Mouse (Mus musculus) inflammation-experienced regulatory T-cells, adult 6 months (primary cell): ENCODE data around the gene Bcas1. TPM values are rescaled to one million over a fixed set of nuclear protein-coding genes. Genes with fewer than 3 reads are reported as not detected.
A peak's percentile ranks its signal among the peaks of the same experiment; 100 is the strongest.

Experiments
- ATAC-seq: one replicate; pipeline ENCODE4 v1.8.0; 2017
- polyA plus RNA-seq, 3 experiments: library from polyadenylated mRNA; unstranded; fragments of 100-300 nt; shearing (Covaris generic); gene quantifications; one replicate each; pipeline ENCODE4 v1.2.1; 2017

Gene Bcas1
- polyA plus RNA-seq, 3 experiments from 2014 or later, result 2.5 to 4.5 (median 3.6) TPM

DNA sequence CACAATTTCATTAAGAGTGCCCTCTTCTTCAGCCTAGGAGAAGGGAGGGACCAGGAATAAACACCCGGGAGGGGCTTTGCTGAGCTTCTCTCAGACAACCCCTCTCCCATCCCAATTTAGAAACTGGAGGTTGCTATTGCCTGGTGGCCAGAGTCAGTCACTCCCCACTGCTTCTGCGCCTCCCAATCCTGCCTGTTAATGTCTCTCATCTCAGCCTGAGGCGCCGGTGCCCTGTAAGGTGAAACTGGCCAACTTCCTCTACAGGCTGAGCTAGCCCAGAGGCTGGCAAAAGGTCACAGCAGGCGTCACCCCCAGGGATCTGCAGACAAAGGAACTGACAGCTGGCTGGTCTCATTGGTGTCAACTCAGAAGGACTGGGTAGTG, 82.2 kb downstream of the Bcas1 start:
- no peak for ATAC-seq

DNA sequence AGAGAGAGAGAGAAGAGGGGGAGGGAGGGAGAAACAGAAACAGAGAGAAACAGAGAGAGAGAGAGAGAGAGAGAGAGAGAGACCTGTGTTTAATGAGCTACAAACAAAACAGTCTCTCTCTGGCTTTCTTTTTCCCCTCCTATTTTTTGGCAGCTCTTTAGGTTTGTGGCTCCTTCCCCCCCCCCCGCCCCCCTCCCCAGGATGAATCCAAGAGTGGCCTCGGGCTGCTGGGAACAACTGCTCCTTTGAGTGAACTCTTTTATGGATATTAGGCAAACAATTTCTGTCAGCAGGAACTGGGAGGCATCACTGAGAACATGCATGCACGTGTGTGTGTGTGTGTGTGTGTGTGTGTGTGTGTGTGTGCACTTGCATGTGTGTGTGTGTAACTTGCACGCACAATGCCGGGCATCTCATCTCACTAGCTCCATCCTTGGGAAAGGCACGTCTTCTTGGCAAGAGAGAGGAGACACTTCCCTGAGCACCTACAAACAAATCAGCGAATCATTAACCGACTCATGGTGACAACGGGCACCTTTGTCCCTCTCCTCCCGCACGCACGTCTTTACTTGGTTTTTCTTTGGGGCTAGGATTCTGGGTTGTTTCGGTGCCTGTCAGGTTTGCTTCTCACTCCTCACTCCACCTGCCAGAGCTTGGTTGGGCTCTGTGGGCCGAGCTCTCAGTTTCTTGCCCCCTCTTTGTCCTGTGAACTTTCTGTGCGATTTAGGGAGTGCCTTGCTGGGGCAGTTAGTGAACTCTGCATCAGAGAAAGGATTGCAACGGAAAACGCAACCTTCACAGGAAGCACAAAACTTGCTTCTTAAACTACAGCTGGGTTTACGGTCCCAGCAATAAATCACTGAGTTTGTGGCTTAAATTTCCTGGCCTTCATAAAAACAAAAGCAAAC, 82.9 kb downstream of the Bcas1 start:
- no peak for ATAC-seq

DNA sequence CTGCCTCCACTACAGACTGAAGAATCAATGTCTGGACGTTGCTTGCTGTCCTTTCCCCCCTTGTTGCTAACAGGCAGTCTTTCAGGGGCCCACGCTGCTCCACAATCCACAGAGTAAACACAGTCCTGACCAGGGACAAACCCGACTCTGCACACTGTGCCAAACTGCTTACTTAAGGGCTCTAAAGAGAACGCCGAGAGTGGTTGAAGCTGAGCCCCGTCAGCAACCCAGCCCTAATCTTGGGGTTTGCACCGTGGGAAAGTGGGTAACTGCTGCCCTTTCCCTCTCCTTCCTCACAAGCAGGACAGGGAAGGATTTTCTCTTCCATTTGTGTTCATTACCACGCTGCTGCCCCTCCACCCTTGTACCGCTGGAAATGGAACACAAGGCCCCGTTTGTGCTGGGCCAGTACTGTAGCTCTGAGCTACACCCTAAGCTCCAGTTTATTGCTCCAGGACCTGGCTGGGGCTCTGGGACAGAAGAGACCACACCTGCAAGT, 83.8 kb downstream of the Bcas1 start:
- no peak for ATAC-seq

DNA sequence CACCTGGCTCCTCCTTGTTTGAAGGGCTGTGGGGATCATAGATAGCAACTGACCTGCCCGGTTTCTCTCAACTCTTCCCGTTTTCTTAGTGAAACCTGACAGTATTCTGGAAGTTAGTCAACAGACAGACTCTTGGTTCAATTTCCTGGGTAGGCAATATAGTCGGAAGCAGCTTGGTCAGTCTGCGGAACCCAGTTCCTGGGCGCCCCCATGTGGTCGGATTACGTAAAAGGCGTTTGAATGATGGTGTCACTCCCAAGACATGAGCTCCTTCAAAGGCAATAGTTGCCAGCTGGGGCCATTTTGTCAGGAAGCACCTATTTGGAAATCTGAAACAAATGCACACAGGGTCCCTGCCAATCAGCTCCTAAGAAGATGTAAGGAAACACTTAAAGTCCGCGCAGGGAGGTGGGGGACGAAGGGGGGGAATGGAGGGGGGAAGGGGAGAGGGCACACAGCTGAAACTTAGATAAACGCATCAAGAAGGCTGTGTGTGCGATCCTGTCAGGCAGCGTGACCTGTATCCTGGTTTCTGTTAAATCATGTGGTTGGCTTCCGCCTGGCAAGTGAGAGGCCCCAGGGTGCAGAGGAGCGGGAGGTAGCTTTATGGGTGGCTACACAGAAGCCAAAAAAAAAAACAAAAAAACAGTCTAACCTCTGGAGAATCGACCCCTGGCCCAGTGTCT, 84.4 kb downstream of the Bcas1 start:
- peak; percentile 19 for ATAC-seq

DNA sequence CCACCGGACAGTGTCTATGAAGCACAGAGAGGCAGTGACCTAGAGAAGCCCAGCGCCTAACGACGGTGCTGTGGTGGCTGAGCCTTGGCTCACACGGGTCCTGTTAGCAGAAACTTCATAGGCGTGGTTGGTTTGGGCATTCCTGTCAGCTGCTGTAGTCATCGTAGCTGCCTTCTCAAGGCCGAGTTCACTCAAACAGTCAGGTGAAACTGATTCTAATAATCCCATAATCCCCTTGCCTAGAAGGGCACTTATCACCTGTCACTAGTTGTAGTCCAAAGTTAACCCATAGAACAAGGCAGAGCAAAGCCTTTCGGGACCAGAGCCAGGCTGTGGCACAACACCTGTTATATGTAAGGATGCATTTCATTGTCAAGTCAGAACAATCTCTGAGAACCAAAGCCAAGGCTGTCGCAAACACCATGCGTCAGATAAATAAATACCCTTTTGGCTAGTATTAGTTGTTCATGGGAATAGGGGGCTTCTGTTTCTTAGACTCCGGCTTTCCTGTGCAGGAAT, 85.3 kb downstream of the Bcas1 start:
- ATAC-seq, result no peak

DNA sequence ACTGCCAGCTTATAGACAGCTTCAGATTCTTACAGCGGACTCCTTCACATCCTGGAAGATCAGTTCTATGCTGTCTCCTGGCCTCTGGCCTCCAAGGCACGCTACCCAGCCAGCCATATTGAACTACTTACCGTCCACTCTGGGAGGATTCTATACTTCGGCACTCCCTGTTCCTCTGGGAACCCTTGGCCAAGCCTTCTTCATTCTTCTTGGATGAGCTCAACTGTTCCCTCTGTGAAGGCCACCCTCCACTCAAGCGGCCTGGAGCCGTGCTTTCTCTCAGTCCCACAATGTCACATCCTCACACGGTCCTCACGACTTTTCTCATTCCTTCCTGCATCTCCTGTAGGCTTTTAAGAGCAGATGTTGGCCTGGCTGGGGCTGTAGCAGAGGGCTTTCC, 86.5 kb downstream of the Bcas1 start:
- ATAC-seq, result no peak

DNA sequence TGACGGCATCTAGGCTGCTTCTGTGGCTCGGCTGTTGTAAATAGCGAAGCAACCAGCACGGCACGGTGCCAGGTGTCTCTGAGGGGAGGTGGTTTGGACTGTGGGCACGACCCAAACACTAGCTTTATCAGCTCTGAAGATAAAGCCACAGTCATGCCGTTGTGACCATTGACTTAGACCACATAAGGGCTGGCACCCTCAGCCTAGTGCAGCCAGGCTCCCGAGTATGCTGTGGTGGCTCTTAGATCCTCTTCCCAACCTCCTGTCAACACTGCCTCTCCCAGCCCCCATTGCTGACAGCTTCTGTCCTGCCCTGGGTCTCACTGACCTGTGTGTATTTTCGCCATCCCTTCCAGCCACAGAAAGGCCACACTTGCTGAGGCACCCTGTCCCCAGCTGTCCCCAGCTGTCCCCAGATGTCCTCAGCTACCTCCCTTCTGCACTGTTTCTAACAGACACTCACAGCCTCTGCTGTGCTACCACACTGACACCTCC, 91.3 kb downstream of the Bcas1 start:
- ATAC-seq, result no peak

DNA sequence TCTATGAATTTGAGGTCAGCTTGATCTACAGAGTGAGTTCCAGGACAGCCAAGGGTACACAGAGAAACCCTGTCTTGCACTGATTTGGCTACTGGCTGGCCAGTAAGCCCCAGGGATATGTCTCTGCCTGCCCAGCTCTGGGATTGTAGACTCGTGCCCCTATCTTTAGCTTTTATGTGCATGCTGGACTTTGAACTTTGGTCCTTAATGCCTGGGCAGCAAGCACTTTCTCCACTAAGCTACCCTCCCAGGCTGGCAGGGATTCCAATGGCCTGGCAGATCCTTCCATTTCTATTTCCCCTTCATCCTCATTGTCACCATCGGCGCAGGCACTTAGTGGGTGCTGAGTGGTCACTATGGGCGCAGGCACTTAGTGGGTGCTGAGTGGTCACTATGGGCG, 92.5 kb downstream of the Bcas1 start:
- no peak for ATAC-seq

DNA sequence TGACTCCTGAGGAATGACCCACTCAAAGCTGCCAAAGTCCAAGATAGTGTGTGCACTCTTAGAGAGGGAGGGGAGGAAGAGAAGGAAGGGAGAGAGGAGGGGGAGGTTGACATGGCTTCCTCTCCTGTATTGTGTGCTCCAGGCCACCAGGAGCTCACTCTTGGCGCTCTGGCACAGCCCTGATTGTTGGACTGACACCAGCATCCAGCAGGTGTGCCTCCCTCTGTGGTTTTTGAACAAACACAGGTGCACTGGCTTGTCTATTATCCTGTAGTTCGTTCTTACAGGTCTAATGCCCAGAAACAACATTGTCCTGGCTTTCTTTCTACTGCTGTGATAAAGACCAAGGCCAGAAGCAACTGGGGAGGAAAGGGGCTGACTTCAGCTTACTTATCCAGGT, 95.8 kb downstream of the Bcas1 start:
- ATAC-seq, result no peak

DNA sequence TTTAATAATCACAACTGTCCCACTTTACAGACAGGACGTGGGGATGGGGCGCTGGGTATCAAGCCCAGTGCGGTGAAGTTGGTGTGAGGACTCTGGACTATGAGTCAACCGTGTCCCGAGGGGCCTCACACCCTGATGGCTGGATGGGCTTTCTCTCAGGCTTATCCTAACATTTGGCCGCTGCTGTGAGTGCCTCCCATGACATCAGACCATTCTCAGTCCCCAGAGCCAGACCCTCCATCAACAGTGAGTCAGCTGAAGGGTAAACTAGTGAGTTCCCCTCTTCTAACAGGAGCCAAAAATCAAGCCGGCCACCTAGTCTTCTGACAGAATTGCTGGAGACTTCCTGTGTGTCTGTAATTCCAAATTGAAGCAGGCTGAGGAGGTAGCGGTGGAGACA, 97.2 kb downstream of the Bcas1 start:
- ATAC-seq, result no peak

DNA sequence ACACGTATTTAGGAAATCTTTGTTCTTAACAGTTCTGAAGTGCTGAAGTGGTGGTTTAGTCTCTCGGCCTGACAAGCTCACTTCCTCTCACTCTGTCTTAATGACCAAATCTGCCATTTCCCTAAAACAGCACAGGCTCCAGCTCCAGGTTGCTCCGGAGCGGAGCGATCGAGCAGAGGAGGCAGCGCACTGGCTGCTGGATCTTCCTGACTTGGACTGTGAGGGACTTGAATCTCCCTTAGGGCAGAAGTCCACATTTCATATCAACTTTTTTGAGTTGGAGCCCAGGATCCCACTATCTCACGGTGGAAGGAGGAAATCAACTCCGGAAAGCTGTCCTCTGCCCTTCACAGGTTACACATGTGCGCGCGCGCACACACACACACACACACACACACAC, 97.7 kb downstream of the Bcas1 start:
- no peak for ATAC-seq

DNA sequence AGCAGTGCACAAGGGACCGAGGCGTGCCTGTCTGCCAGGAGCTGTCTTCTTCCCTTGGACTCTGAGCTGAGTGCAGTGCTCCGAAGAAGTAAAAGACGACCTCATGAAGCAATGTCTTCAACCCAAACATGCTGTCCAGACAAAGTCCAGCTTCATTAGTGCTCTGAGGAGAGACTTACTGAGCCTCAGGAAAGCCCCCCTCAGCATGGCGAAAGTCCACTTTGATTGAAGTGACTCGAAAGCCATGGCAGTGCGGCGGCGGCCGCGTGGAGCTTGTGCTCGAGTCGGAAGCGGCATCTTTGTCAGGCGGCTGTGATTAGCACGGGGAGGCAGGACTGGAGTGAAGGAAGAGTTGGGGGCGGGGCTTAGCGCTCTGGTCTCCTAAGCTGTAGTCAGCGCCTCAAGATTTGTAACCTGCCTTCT, 103.7 kb downstream of the Bcas1 start:
- ATAC-seq, result peak; percentile 20

DNA sequence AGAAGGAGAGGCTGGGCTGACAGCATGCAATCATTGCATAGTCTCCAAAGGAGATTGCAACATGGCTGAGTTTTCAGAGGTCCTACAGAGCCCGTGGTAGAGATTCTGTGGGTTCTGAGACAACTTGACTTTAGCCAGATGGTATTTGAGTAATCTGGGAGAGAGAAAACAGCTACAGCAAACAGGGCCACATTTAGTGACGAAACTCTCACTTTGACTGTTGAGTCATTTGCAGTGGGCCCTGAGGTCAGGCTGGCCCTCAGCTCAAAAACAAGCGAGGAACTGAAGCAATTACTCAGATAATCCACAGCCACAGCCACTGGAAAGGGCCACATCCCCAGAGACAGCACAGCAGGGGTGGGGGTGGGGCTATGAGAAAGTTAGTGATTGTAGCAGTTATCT, 105.6 kb downstream of the Bcas1 start:
- no peak for ATAC-seq

DNA sequence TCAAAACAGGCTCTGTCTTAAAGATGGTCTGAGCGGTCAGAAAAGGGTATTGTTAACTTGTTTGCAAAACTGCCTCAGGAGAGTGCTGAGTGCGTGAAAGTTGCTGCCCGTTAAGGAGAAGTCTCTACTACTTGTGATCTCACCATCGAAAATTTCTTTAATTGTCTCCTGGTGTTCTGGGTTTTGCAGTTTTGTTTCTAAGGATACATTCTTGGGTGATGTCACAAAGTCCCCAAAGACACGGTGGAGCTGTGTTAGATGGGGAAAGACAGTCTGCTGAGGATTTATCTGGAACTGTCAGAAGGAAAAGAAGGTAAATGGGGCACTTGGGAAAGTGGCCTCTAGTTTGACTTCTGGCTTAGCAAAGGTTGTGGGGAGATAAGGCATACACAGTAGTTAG, 106.1 kb downstream of the Bcas1 start:
- no peak for ATAC-seq

DNA sequence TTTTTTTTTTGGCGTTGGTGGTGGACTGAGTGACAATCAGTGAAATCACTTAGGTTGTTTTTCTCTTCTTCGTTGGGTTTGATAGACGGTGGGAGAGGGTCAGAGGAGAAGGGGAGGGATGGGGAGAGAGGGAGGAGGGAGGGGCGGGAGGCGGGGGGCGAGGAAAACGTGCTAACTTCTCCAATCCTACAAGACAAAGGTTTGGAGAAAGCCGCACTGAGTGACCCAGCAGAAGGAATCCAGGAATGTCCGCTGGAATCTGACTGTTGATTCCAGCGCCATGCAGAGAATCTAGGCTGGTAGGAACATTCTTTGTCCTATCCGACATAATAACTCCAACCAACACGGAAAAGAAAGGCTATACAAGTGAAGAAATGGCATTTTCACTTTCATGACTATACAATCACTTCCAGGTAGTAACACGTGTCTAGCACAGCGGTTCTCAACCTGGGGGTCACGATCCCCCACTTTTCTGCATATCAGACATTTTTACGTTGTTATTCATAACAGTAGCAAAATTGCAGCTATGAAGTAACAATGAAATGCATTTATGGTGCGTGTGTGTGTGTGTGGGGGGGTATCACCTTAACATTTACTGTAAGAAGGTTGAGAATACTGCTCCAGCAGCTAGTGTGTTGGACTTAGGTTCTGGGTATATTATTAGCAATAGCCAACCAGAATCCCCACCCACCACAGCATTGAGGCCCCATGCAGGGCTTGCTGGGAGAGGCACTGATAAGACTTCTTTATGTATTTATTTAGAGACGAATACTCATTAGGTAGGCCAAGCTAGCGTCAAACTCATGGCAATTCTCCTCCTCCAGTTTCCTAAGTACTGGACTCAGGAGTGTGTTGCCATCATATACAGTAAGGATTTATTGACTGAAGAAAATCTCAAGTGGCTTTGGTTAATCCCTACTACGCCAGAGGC, 107.8 kb downstream of the Bcas1 start:
- no peak for ATAC-seq

DNA sequence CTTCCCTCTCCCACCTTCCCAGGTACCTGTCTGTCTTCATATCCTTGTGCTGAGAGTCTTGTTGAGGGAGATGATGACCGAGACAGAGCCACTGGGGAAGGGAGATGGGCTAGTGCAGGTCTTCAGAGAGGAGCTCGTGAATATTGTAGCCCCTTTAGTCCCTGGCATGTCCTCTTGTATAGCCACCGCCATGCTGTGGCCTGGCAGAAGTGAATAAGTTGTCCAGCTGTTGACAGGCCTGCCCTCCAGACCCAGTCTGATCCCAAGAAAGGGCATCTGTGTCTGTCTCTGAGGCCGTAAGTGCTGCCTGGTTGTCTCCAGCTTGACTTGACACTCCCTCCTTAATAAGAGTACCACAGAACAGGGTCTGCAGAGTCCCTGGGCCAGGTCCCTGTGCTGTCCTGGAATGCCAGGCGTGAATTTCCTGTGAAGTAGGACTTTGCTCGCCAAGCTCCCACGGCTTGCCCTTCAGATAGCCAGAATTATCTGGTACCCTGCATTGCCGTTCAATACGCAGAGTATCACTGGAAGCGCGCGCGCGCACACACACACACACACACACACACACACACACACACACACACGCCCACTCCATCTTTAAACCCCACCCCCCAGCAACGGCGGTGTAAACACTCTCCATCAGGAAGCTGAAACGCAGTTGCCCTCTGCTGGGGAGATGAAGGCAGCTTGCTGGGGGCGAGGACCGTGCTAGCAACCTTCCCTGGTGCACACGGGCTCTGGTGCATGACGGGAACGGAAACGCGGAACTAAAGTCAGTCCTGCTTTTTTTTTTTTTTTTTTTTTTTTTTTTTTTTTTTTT, 108.7 kb downstream of the Bcas1 start:
- peak; percentile 100 for ATAC-seq

DNA sequence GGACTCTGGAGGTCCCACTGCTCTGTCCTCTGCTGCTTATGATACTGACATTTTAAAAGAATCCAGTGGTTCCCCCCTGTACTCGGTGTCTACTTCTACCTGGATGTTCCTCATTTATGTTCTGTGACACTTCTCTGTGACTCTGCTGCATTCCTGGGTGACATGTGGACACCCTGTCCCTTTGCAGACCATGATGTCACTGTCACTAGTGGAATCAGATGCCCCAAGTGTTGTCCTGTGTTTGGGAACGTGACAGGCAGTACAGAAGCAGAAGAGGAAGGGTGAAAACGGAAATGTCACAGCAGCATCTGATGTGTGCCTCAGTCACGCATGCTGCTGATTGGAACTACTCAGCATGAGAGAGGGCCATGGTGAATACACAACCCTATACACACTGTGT, 110.9 kb downstream of the Bcas1 start:
- ATAC-seq, result no peak

DNA sequence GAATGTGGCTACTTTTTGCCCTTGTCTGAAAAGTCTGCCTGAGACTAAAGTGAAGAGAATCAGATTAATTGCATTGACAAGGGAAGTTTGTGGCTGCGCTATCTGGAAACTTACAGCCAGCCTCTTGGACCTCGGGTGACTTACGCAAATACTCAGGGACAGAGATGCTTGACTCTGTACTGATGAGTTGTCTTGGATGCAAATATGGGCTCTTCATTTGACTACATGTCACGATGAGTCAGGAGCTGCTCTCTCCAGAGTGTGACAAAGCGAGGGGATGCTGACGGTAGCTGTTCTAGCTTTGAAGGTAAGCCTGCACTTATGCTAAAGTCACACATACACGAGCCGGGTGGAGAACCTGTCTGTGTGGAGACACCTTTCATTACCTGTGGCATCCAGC, 111.3 kb downstream of the Bcas1 start:
- no peak for ATAC-seq

DNA sequence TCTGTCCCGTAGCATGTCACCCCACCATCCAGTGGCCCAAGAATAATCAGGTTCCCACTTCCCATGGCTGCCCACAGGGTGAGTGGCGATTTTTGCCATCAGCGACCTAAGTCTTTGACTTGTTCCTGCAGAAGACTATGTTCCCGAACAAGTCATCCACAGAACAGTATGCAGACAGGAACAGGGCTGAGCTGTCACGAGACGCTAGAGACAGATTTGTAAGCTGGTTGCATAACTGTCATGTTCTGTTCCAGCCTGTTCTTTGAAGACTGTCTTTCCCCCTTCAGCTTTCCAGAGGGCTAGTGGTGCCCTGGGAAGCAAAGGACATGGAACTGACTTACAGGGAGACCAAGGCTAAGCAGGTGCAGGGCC, 116.7 kb downstream of the Bcas1 start:
- no peak for ATAC-seq

DNA sequence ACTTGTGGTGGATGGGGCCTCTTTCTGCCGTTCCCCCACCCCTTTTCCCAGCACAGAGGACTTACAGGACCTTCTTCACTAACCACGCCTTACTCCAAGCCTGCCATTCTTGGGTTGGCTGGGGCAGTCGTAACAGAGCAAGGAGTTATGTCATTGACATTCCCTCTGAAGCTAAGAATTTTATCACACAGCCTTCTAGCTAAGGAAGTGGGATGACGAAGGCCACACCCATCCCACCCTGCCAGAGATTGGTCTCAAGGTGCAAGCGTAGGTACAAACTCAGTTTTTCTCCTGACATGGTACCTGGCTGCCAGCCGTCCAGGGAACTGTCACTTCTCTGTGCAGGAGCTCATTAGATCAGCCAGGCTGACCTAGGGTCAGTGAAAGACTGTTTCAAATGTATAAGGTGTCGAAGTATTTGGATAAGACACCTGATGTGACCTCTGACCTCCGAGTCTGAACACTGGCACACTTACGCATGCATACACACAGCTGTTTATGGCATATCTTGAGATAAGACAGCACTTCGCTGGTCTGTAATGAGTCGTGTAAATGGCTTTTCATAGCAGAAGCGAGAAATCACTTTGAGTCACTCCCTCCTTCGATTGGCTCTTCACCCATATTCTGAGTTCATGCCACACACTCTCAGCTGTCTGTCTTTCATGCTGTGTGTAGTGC, 117.2 kb downstream of the Bcas1 start:
- ATAC-seq, result no peak

DNA sequence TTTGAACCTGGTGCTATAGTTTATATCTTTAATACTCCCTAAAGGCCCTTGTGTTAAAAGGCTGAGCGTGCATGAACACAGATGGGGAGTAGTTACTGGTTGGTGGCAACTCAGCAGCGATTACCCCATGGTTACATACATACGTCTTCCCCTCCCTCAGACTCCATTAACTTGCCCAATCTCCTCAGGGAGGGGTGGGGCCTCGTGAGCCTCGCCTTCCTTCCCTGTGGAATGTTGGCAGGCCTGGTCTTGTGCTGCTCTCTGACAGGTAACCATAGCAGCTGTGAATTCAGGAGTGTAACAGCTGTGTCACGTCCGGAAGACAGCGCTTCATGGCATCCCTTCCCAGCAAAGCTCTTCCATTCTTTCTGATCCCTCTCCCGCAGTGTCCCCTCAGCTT, 118.7 kb downstream of the Bcas1 start:
- no peak for ATAC-seq
